In genomic region chr2:164760059-164760833, GRCm38 (mm10) we compare ENCODE assay signal across 21 mouse cellular contexts. TPM values are rescaled to one million over a fixed set of nuclear protein-coding genes. Genes with fewer than 3 reads are reported as not detected.
DNase-seq lines count a peak whose midpoint lies in the region; ATAC-seq and TF ChIP-seq lines count a peak whose summit lies in the region.
"Had no signal": no experiment of that assay in that cellular context is flagged by ENCODE, and none has a peak within 500 bp of the region (broad histone marks: within the 10 kb centered on the region; RNA-seq: fewer than 3 reads in every experiment).

No protein-coding gene starts in this region.

- no peaks in the 10 kb centered on the region for H3K27me3 ChIP-seq in spleen, adult 2 months (ENCODE audit: control insufficient read depth, insufficient read depth, low read length)
- no peaks in the 10 kb centered on the region for H3K27me3 ChIP-seq in erythroblast, embryonic 14.5 days (ENCODE audit: control insufficient read depth)
- H3K27me3 ChIP-seq in liver, embryonic 15.5 days = no peaks in the 10 kb centered on the region
- H3K27me3 ChIP-seq: embryonic facial prominence, embryonic 15.5 days; limb, embryonic 13.5 days; midbrain, embryonic 13.5 days had no signal

- no peak for TF ChIP-seq POLR2A in spleen, adult 2 months (IDR thresholded peaks at IDR 0.05; ENCODE audit: low read depth, low read length)

- no peak for DNase-seq in spleen, adult 2 months (ENCODE audit: low read depth in 1 of 2, low spot score in 2 of 2)
- DNase-seq in spleen, adult 18-20 months = no peak
- DNase-seq in spleen, postnatal 4 days (ENCODE audit: low spot score in 2 of 2) = peak; percentile 61 to 68
- no peak for DNase-seq in cerebellum, postnatal 4 days (ENCODE audit: low spot score in 2 of 2)
- DNase-seq in thymus, postnatal 4 days = no peak
- DNase-seq in left cerebral cortex, adult 8-10 months (ENCODE audit: low spot score in 2 of 2) = no peak
- DNase-seq: adrenal gland, postnatal 36 days; cerebellum, adult 11 months; forebrain, postnatal 0 days; right cerebral cortex, postnatal 25 days; thymus, postnatal 25 days had no signal

- no peak overlapping the region for H3K4me3 ChIP-seq in spleen, adult 2 months (ENCODE audit: extremely low read depth, insufficient read depth, insufficient read length)
- peak overlapping the region; percentile 44 for H3K4me3 ChIP-seq in erythroblast, embryonic 14.5 days (replicated peaks)
- H3K4me3 ChIP-seq in liver, embryonic 15.5 days (replicated peaks) = peak overlapping the region; percentile 23
- H3K4me3 ChIP-seq: embryonic facial prominence, embryonic 15.5 days; hindbrain, embryonic 10.5 days; left cerebral cortex, adult 2 months; limb, embryonic 13.5 days; midbrain, embryonic 13.5 days had no signal

- H3K27ac ChIP-seq in spleen, adult 2 months (ENCODE audit: insufficient read depth, low read length) = peak overlapping the region; percentile 1; the same call in 1 of the 2 replicates
- H3K27ac ChIP-seq in liver, embryonic 15.5 days (replicated peaks) = peak overlapping the region; percentile 97
- H3K27ac ChIP-seq: embryonic facial prominence, embryonic 15.5 days; hindbrain, embryonic 10.5 days; left cerebral cortex, adult 2 months; limb, embryonic 13.5 days; midbrain, embryonic 13.5 days had no signal

- H3K4me1 ChIP-seq in spleen, adult 2 months (ENCODE audit: control insufficient read depth, insufficient read depth, insufficient read length) = no peaks in the 10 kb centered on the region
- H3K4me1 ChIP-seq in erythroblast, embryonic 14.5 days (ENCODE audit: control insufficient read depth) = peaks cover 85% of the 10 kb centered on the region
- H3K4me1 ChIP-seq in liver, embryonic 15.5 days (replicated peaks) = peaks cover 84% of the 10 kb centered on the region
- H3K4me1 ChIP-seq: embryonic facial prominence, embryonic 15.5 days; hindbrain, embryonic 10.5 days; limb, embryonic 13.5 days; midbrain, embryonic 13.5 days had no signal

- TF ChIP-seq CTCF in spleen, adult 2 months (IDR thresholded peaks at IDR 0.05; ENCODE audit: extremely low read depth, insufficient read depth, insufficient read length, insufficient replicate concordance) = no peak

- H3K36me3 ChIP-seq in spleen, adult 2 months (ENCODE audit: control insufficient read depth, insufficient read depth, low read length) = peaks cover 34% of the 10 kb centered on the region
- peaks cover 96% of the 10 kb centered on the region for H3K36me3 ChIP-seq in erythroblast, embryonic 14.5 days (ENCODE audit: control insufficient read depth)
- H3K36me3 ChIP-seq in liver, embryonic 15.5 days (replicated peaks) = peaks cover 93% of the 10 kb centered on the region

- 58% methylated on average over 4 of the region's 4 CpGs for WGBS in spleen, adult 2 months
- WGBS in liver, embryonic 15.5 days (ENCODE audit: insufficient replicate concordance) = 33% methylated on average over 4 of the region's 4 CpGs

- H3K4me2 ChIP-seq in liver, embryonic 15.5 days = peak overlapping the region; percentile 62
- H3K4me2 ChIP-seq: embryonic facial prominence, embryonic 15.5 days; limb, embryonic 13.5 days; midbrain, embryonic 13.5 days had no signal

- peak; percentile 72 for ATAC-seq in liver, embryonic 15.5 days (ENCODE audit: insufficient read depth)
- ATAC-seq: CD4-positive, CD25-positive, alpha-beta regulatory T cell, adult 4 months; forebrain, postnatal 0 days; midbrain, embryonic 13.5 days had no signal

- peaks cover 9% of the 10 kb centered on the region for H3K9me3 ChIP-seq in erythroblast, embryonic 14.5 days (ENCODE audit: control insufficient read depth, low read length)
- H3K9me3 ChIP-seq in liver, embryonic 15.5 days (replicated peaks) = no peaks in the 10 kb centered on the region
- H3K9me3 ChIP-seq: embryonic facial prominence, embryonic 15.5 days; hindbrain, embryonic 10.5 days; limb, embryonic 13.5 days; midbrain, embryonic 13.5 days had no signal

- H3K9ac ChIP-seq in liver, embryonic 15.5 days = peak overlapping the region; percentile 56
- H3K9ac ChIP-seq: embryonic facial prominence, embryonic 15.5 days; forebrain, postnatal 0 days; limb, embryonic 13.5 days; midbrain, embryonic 13.5 days had no signal

RNA-seq across cellular contexts. Expression of gene Ube2c, which starts 9.5 kb away (rescaled TPM):
- 92.8 and 97.2 TPM in 2 replicates for polyA plus RNA-seq in spleen, adult 2 months (2012; rRNA removed)
- 158 and 179 TPM in 2 replicates for polyA plus RNA-seq in erythroblast, embryonic 14.5 days (2012)
- polyA plus RNA-seq in liver, embryonic 15.5 days (2015; fragmentation: Nextera tagmentation; extraction: Ambion mirVana) = 682 and 720 TPM in 2 replicates
- total RNA-seq in left cerebral cortex, adult 8-10 months (2022) = under 1 TPM in 2 of 4 experiments, not detected in 2; 0.50 to 0.53 TPM

RNA-seq across cellular contexts. Expression of gene Dnttip1, which starts 14.5 kb away (rescaled TPM):
- 38.9 and 48.0 TPM in 2 replicates for polyA plus RNA-seq in spleen, adult 2 months (2012; rRNA removed)
- polyA plus RNA-seq in erythroblast, embryonic 14.5 days (2012) = 16.3 and 17.4 TPM in 2 replicates
- 40.5 and 41.1 TPM in 2 replicates for polyA plus RNA-seq in liver, embryonic 15.5 days (2015; fragmentation: Nextera tagmentation; extraction: Ambion mirVana)
- total RNA-seq in left cerebral cortex, adult 8-10 months (2022) = 10 to 100 TPM; 32.2 to 38.7 (median 35.5) TPM

RNA-seq across cellular contexts. Expression of gene Wfdc3, which starts 14.5 kb away (rescaled TPM):
- 0.18 and 0.34 TPM in 2 replicates for polyA plus RNA-seq in spleen, adult 2 months (2012; rRNA removed)
- polyA plus RNA-seq in erythroblast, embryonic 14.5 days (2012) = 0.04 and 0.07 TPM in 2 replicates
- 2.3 and 2.4 TPM in 2 replicates for polyA plus RNA-seq in liver, embryonic 15.5 days (2015; fragmentation: Nextera tagmentation; extraction: Ambion mirVana)
- 1 to 10 TPM; 1.3 to 3.9 (median 2.1) TPM for total RNA-seq in left cerebral cortex, adult 8-10 months (2022)
- total RNA-seq: gastrocnemius, adult 8-10 months had no signal
- polyA plus RNA-seq: CD4-positive, CD25-positive, alpha-beta regulatory T cell, adult 4 months had no signal

RNA-seq across cellular contexts. Expression of gene Tnnc2, which starts 19.5 kb away (rescaled TPM):
- polyA plus RNA-seq in spleen, adult 2 months (2012; rRNA removed) = not detected in 2 replicates
- polyA plus RNA-seq in erythroblast, embryonic 14.5 days (2012) = not detected in 2 replicates
- polyA plus RNA-seq in liver, embryonic 15.5 days (2015; fragmentation: Nextera tagmentation; extraction: Ambion mirVana) = 27.2 and 51.1 TPM in 2 replicates
- total RNA-seq in left cerebral cortex, adult 8-10 months (2022) = 1 to 10 TPM in 3 of 4 experiments, not detected in 1; 1.7 to 5.6 (median 4.5) TPM
- total RNA-seq: layer of hippocampus, adult 18-20 months had no signal
- polyA plus RNA-seq: CD4-positive, CD25-positive, alpha-beta regulatory T cell, adult 4 months; hindbrain, embryonic 10.5 days; midbrain, embryonic 13.5 days had no signal

RNA-seq across cellular contexts. Expression of gene Snx21, which starts 25.4 kb away (rescaled TPM):
- 9.5 and 12.9 TPM in 2 replicates for polyA plus RNA-seq in spleen, adult 2 months (2012; rRNA removed)
- polyA plus RNA-seq in erythroblast, embryonic 14.5 days (2012) = 1.5 and 2.4 TPM in 2 replicates
- 5.6 and 7.9 TPM in 2 replicates for polyA plus RNA-seq in liver, embryonic 15.5 days (2015; fragmentation: Nextera tagmentation; extraction: Ambion mirVana)
- 10 to 100 TPM; 46.4 to 53.8 (median 51.0) TPM for total RNA-seq in left cerebral cortex, adult 8-10 months (2022)

Comparison
In these comparisons a context has a peak if more than half of its experiments do, and no peak if none do; other contexts are left out.
1. DNase-seq: peak in spleen, postnatal 4 days (2 of 2); none in spleen, adult 2 months (0 of 2), spleen, adult 18-20 months (0 of 2), cerebellum, postnatal 4 days (0 of 2), thymus, postnatal 4 days (single experiment) and left cerebral cortex, adult 8-10 months (0 of 2).